Mouse (Mus musculus) small intestine, adult 2 months (tissue): ENCODE data around the gene Rabep1.

Experiments used
- CTCF ChIP-seq: fragments of 200-500 bp; IDR thresholded peaks from 2 replicates; pipeline ENCODE4 v1.5.1; 2012; ENCODE audit warnings: low read depth, mild to moderate bottlenecking, control low read depth, inconsistent platforms, low read length, moderate library complexity, mixed read lengths; ENCODE audit not compliant: insufficient replicate concordance, insufficient read length; ENCODE audit errors: extremely low read depth
- POLR2A ChIP-seq: fragments of 200-500 bp; IDR thresholded peaks from 2 replicates; pipeline ENCODE4 v1.6.1; 2012; ENCODE audit warnings: low read depth, mild to moderate bottlenecking, control low read depth, inconsistent platforms, low read length, moderate library complexity

DNA sequence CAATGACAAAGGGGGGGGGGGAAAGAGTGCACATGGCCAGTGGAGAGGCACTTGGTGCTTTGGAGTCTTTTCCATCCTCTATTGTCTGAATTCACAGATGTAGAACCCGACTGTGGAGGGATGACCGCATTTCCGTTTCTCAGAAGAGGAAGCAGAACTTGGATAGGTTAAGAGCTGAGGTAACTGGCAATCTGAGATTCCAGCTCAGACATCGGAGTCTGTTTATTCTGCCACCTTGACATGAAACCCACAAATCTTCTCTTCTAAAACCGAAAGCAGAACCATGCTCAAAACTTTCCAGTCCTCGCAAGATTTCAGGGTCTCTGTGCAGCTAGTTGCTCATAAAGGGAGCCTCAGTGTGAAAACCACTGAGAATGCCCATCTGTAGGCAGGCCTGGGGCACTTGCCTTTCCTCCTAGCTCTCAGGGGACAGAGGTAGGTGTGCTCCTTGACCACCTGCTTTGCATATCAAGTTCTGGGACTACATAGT, 40.8 kb upstream of the Rabep1 start:
- no peak for TF ChIP-seq POLR2A
- TF ChIP-seq CTCF, result no peak
